Mouse (Mus musculus): ENCODE results near the gene Hectd3.
A peak's percentile ranks its signal among the peaks of the same experiment; 100 is the strongest.

Gene Hectd3

GRCm38 (mm10) chr4:116995131-116995797 lies at the start of gene Hectd3:
Gene Hectd3 (plus strand): TSS chr4:116995317.
- DNase-seq (ENCODE audit: low spot score), result peak; percentile 73

- DNase-seq (ENCODE audit: low spot score), result peak; percentile 39
These were observed 43.5 kb upstream of the Hectd3 start for GRCm38 (mm10) chr4:116951642-116952041.

- DNase-seq (ENCODE audit: low spot score), result no peak
These were observed 40.2 kb upstream of the Hectd3 start for GRCm38 (mm10) chr4:116954951-116955350.

DNA sequence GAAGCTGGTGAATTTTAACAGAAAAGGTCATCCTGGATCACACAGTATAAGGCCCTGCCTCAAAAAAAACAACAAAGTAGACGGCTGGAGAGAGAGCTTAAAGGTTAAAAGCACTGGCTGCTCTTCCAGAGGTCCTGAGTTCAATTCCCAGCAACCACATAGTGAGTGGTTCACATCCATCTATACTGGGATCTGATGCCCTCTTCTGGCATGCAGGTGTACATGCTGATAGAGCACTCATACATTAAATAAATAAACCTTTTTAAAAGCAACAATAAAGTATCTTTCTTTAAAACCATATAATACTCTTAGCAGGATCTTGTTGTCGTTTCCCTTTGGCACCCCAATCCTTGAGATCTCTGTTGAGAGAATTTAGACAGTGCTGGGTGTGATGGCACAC lies 18.6 kb upstream of the Hectd3 start:
- no peak for DNase-seq (ENCODE audit: low spot score)

DNA sequence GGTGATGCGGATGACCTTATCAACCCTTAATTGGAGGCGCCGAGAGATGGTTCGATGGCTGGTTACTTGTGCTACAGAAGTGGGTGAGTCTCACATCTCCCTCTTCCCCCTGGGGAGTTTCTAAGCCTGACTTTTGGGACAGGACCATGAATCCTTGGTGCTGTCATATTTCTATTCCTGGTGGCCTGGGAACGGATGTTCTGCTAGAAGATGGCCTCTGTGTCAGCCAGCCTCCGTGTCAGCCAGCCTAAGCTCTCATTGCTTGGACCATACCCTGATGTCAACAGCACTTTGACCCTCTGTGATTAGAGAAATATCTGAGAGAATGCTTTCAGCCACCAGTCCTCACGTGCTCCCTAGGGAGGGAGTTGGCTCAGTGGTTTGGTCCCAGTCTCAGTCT lies 9.4 kb upstream of the Hectd3 start:
- no peak for DNase-seq (ENCODE audit: low spot score)

GRCm38 (mm10) chr4:116986400-116987121 lies 8.6 kb upstream of the Hectd3 start:
- peak; percentile 82 for DNase-seq (ENCODE audit: low spot score)

DNA sequence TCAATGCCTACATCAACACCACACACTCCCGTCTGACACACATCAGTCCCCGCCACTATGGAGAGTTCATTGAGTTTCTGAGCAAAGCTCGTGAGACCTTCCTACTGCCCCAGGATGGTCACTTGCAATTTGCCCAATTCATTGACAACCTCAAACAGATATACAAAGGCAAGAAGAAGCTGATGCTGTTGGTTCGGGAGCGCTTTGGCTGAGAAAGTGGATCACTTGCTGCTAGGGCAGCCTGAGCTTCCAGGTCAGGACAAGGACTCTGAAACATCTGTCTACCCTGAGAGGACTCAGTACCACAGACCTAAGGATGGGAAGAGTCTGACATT lies 8.0 kb upstream of the Hectd3 start:
- DNase-seq (ENCODE audit: low spot score), result no peak

DNA sequence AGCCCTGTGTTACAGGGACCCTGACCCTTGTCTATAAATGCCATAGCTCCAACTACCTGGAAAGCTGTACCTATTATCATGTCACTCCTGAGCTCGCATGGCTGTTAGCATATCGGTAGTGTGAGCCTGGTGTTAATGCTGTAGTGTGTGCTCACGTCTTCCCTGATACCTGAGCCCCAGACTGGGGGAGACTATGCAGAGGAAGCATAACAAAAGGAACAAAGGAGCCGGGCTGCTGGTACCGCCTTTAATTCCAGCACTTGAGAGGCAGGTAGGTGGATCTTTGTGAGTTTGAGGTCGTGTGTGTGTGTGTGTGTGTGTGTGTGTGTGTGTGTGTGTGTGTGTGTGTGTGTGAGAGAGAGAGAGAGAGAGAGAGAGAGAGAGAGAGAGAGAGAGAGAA lies 5.4 kb upstream of the Hectd3 start:
- DNase-seq (ENCODE audit: low spot score), result no peak

DNA sequence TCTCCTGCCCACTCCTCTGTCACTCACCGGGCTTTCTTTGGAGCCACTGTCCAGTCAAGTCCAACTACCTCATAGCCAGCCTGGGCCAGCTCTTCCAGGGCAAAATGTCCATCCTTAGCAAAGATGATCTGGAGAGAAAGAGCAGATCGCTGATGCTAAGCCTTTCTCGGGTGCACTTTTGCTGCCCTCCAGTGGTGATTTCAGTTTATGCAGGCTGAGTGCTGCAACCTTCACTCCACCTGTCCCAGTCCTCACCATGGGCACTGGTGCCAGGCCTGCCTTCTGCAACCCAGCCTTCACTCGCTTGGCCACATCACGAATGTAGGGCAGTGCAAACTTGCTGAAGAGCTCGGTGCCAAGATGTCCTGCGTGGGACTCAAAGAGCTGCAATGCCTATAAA lies 3.8 kb upstream of the Hectd3 start:
- DNase-seq (ENCODE audit: low spot score), result peak; percentile 88

- peak; percentile 96 for DNase-seq (ENCODE audit: low spot score)
These were observed 1.2 kb upstream of the Hectd3 start, which contains the start of gene Urod for GRCm38 (mm10) chr4:116993672-116994621. Gene Urod (minus strand): TSS chr4:116994413.

DNA sequence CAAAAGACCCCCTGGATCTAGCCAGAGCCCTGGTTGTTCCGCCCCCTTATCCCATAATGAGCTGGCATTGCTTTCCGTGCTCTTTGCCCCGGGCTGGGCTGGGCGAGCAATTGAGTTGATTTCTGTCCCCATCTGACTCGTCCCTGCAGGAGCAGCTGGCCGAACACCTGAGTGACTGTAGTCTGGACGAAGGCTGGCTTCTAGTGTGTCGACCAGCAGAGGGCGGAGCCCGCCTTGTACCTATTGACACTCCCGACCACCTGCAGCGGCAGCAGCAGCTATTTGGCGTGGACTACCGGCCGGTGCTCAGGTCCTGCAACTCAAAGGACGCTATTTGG lies 650 bp downstream of the Hectd3 start:
- peak; percentile 70 for DNase-seq (ENCODE audit: low spot score)

DNA sequence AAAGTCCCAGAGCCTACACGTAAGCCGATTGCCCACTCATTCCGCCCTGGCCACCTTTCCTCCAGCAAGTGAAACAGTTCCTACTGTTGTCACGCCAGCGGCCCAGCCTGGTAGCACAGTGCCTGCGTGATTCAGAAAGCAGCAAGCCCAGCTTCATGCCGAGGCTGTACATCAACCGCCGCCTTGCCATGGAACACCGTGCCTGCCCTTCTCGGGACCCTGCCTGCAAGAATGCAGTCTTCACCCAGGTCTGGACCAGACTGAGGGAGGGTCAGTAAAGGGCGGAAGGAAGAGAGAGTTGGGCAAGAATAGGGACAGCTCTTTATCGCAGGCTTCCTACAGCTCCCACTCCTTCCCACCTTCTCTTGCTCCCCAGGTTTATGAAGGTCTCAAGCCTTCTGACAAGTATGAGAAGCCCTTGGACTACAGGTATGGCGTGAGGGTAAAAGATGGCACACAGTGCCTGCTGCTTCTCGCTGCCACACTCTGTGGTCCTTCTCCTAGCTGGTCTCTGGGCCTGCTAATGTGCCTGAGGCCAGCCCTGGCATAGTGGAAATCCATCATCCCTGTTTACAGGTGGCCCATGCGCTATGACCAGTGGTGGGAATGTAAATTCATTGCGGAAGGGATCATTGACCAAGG lies 4.5 kb downstream of the Hectd3 start:
- no peak for DNase-seq (ENCODE audit: low spot score)

DNA sequence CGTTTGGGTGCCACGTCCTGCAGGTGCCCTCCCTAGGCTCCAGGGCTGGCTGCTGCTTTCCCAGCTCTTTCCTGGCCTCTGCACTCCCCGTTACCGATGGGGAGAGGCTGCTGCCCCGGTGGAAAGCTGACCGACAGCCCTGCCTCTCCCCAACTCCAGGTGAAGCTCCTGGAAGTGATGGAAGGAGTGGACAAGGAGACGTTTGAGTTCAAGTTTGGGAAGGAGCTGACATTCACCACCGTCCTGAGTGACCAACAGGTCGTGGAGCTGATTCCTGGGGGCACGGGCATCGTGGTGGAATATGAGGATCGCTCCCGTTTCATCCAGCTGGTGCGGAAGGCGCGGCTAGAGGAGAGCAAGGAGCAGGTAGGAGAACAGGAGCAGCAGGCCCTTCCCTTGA lies 6.8 kb downstream of the Hectd3 start:
- DNase-seq (ENCODE audit: low spot score), result no peak

DNA sequence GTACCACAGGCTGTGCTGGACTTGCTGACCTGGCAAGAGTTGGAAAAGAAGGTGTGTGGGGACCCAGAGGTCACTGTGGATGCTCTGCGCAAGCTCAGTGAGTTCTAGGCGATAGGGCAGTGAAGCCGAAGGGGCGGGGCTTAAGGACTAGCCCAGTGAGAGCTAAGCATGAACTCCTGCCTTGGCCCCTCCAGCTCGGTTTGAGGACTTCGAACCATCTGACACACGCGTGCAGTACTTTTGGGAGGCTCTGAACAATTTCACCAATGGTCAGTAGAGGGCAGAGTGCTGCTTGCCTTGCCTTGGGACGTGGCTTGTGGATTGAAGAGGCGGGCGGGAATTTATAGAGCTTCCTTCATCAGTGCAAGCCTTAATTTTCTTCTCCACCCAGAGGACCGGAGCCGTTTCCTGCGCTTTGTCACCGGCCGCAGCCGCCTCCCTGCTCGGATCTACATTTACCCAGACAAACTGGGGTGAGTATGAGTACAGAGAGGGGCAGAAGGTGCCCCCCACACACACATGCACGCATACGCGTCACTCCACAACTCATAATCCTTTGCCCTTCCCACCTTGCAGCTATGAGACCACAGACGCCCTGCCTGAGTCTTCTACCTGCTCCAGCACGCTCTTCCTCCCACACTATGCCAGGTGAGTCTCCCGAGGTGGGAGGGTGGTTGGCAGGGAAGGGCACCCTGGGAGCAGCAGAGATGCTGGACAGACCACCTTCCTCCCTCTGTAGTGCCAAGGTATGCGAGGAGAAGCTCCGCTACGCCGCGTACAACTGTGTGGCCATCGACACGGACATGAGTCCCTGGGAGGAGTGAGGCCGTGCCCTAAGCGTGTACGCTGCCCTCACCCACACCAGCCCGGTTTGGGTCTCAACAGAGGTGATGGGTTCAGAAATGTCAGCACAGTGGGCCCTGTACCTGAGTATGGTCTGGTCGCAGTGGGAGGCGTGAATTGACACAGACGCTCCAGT lies 7.7 kb downstream of the Hectd3 start:
- DNase-seq (ENCODE audit: low spot score), result peak; percentile 91

- DNase-seq (ENCODE audit: low spot score), result no peak
These were observed 9.5 kb downstream of the Hectd3 start for GRCm38 (mm10) chr4:117004649-117005048.

DNA sequence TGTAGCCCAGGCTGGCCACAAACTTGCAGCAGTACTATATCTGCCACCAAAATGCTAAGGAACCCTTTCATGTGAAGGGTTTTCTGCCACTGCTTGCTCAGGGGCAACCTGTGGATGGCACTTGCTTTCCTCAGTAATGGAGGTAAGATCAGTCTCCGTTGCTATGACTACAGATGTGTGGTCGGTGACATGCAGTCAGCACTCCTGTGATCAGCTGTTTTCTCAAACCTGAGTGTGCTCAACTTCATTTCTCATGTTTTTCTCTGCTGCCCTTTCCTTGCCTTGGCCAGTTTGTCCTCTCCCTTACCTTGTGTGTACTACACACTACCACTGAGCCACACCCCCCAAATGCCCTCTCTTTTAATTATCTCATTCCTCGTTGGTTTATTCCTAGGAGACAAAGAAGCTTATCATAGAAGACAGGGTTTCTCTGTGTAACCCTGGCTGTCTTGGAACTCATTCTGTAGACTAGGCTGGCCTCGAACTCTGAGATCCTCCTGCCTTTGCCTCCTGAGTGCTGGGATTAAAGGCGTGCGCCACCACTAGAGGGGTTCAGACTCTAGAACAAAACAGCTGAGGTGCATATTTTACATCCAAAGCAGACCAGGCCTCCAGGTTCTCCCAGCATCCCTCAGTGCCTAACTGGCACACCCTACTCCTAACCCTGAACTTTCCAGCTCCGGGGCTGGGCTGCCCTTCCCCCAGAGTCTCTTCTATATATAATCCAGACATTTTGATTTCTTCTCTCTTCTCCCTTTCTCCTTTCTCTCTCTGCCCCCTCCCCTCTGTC lies 10.7 kb downstream of the Hectd3 start:
- no peak for DNase-seq (ENCODE audit: low spot score)

GRCm38 (mm10) chr4:117007058-117007457 lies 11.9 kb downstream of the Hectd3 start:
- no peak for DNase-seq (ENCODE audit: low spot score)

- DNase-seq (ENCODE audit: low spot score), result no peak
These were observed 15.1 kb downstream of the Hectd3 start for GRCm38 (mm10) chr4:117010231-117010630.

- DNase-seq (ENCODE audit: low spot score), result no peak
These were observed 18.5 kb downstream of the Hectd3 start for GRCm38 (mm10) chr4:117013596-117013995.

- DNase-seq (ENCODE audit: low spot score), result no peak
These were observed 19.8 kb downstream of the Hectd3 start for GRCm38 (mm10) chr4:117014901-117015415.

Data from embryo, embryonic 10 days (tissue).